Mouse (Mus musculus) kidney, adult 2 months (tissue): ENCODE results near the gene Polr1d. TPM values are rescaled to one million over a fixed set of nuclear protein-coding genes. Genes with fewer than 3 reads are reported as not detected.

Experiments used
- DNase-seq: peaks from one replicate; pipeline ENCODE4 v3.0.0; 2021
- H3K27ac ChIP-seq: fragments of 200-500 bp; 2 replicates; pipeline ENCODE4 v1.5.1; 2012; ENCODE audit warnings: low read depth, low read length, control low read depth, inconsistent platforms; ENCODE audit not compliant: insufficient read depth
- H3K27me3 ChIP-seq: fragments of 200-500 bp; replicated peaks from 2 replicates; pipeline ENCODE4 v1.6.1; 2012; ENCODE audit warnings: mild to moderate bottlenecking, moderate library complexity, low read length, inconsistent platforms; ENCODE audit not compliant: control insufficient read depth, insufficient read depth
- H3K36me3 ChIP-seq: fragments of 200-500 bp; 2 replicates; pipeline ENCODE4 v1.6.1; 2012; ENCODE audit warnings: mild to moderate bottlenecking, moderate library complexity, low read length, inconsistent platforms; ENCODE audit not compliant: control insufficient read depth, insufficient read depth
- H3K4me1 ChIP-seq: fragments of 200-500 bp; 2 replicates; pipeline ENCODE4 v1.6.1; 2011; ENCODE audit warnings: low read length; ENCODE audit not compliant: control insufficient read depth, insufficient read depth
- H3K4me3 ChIP-seq: fragments of 200-500 bp; 2 replicates; pipeline ENCODE4 v1.5.1; 2011; ENCODE audit warnings: mild to moderate bottlenecking, low read depth, low read length, control low read depth; ENCODE audit not compliant: insufficient read depth
- CTCF ChIP-seq: fragments of 200-500 bp; conservative IDR thresholded peaks from 2 replicates; pipeline ENCODE4 v1.5.1; 2011; ENCODE audit warnings: low read depth, mild to moderate bottlenecking, control low read depth, low read length, moderate library complexity, mixed read lengths; ENCODE audit not compliant: insufficient read depth, insufficient read length
- POLR2A ChIP-seq: fragments of 200-500 bp; IDR thresholded peaks from one replicate; pipeline ENCODE4 v1.6.1; 2011; ENCODE audit warnings: low read depth, low read length, control low read depth
- WGBS: fragments of 180-500 bp; shearing (Covaris S2); methylation state at CpG from one replicate; pipeline ENCODE4 v1.1.7; 2018; 5-methylcytosine and 5-hydroxymethylcytosine counted together
- polyA plus RNA-seq: library from polyadenylated mRNA; depleted of rRNA; stranded (reverse); fragments of >200 nt; gene quantifications from 2 replicates; pipeline ENCODE4 v1.2.3, GENCODE M21; 2012

The Polr1d gene
- polyA plus RNA-seq, 1 experiment = 55.9 TPM

DNA sequence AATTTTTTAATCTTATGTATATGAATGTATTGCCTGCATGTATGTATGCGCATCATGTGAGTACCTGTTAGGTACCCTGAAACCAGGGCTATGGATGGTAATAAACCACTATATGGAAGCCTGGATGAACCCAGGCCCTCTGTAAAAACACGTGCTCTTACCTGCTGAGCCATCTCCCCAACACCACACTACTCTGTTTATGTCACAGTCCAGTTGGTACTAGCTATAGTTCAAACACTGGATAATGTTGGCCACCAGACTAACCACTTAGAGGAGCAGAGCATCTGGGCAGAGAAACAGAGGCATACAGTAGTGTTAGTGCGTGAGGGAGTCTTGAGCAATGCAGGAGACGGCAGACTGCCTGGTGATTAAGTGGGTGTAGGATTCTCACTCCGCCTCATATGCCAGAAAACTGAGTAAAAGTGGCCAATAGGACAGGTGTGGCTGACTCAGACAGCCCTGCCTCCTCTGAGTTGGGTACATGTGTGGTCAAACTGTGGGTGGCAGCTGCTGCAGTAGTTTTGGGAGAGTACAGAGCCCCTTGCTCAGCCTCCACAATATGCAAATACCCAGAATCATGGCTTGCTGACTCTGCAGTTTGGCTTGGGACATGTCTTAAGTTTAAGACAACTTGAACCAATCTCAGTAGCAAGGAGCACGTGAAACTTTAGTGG lies 21.1 kb upstream of the Polr1d start:
- Histone ChIP-seq H3K4me3 (no peak overlapping the region), H3K36me3 (no peaks in the 10 kb centered on the region), H3K27me3 (no peaks in the 10 kb centered on the region), H3K4me1 (peaks cover 17% of the 10 kb centered on the region), H3K27ac (no peak overlapping the region)
- TF ChIP-seq CTCF (no peak), POLR2A (no peak)
- DNase-seq = no peak
- WGBS = 83% methylated on average over 6 of the region's 6 CpGs

- TF ChIP-seq POLR2A (no peak), CTCF (no peak)
- Histone ChIP-seq H3K27me3 (no peaks in the 10 kb centered on the region), H3K36me3 (no peaks in the 10 kb centered on the region), H3K27ac (no peak overlapping the region), H3K4me1 (peaks cover 10% of the 10 kb centered on the region; the same call in 1 of the 2 replicates), H3K4me3 (no peak overlapping the region)
- DNase-seq = no peak
- 72% methylated on average over 10 of the region's 10 CpGs for WGBS
Measured at GRCm38 (mm10) chr5:147056712-147057290, 20.0 kb upstream of the Polr1d start.

GRCm38 (mm10) chr5:147057626-147058414 lies 19.0 kb upstream of the Polr1d start:
- 81% methylated on average over 9 of the region's 9 CpGs for whole genome bisulfite sequencing
- peaks cover 7% of the 10 kb centered on the region; the same call in 1 of the 2 replicates for H3K4me1 ChIP-seq
- TF ChIP-seq POLR2A (no peak), CTCF (no peak; the same call in 1 of the 2 replicates)
- H3K27me3 ChIP-seq = no peaks in the 10 kb centered on the region
- H3K36me3 ChIP-seq = no peaks in the 10 kb centered on the region
- DNase-seq = no peak
- no peak overlapping the region for H3K4me3 ChIP-seq
- no peak overlapping the region for H3K27ac ChIP-seq

DNA sequence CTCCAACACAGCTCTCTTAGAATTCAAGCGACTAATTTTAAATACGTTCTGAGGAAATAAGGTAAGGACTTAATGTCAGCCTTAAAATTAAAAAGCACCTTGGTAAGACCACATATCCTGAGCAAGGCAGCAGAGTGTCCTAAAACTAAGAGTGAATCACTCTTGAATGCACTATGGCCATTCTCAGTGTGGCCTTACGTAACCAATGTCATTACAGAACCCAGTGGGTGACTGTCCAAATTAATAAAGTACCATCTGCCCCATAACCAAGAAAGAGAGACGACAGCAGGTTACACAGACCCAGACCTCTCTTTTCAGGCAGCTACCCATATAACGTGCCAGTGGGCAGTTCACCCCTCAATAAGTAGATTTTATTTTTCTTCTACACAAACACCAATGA lies 18.2 kb upstream of the Polr1d start:
- no peaks in the 10 kb centered on the region for H3K27me3 ChIP-seq
- H3K4me1 ChIP-seq = peaks cover 7% of the 10 kb centered on the region; the same call in 1 of the 2 replicates
- H3K4me3 ChIP-seq = no peak overlapping the region
- H3K36me3 ChIP-seq = no peaks in the 10 kb centered on the region
- TF ChIP-seq CTCF (no peak), POLR2A (no peak)
- no peak overlapping the region for H3K27ac ChIP-seq
- DNase-seq = no peak
- 90% methylated on average over 5 of the region's 5 CpGs for WGBS

DNA sequence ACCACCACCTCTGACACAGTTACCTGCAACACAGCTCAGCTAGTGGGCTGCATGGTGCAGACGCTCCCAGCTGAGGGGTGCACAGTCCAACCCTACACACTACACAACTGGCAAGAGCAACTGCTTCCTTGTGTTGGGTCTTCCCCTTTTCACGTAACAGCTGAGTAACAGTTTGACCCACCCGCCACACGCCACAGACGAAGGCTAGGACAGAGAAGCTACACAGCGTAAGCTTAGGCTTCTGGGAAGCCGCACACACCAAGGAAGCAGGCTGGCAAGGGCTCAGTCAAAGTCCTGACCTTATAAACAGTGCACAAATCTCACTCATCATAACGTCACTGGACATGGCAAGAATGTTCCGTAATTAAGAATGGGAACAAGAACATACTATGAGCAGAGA lies 17.5 kb upstream of the Polr1d start:
- no peak for DNase-seq
- 59% methylated on average over 9 of the region's 9 CpGs for WGBS
- no peak overlapping the region for H3K27ac ChIP-seq
- no peaks in the 10 kb centered on the region for H3K36me3 ChIP-seq
- H3K4me1 ChIP-seq = no peaks in the 10 kb centered on the region; the same call in 1 of the 2 replicates
- H3K27me3 ChIP-seq = no peaks in the 10 kb centered on the region
- TF ChIP-seq CTCF (no peak), POLR2A (no peak)
- no peak overlapping the region for H3K4me3 ChIP-seq

DNA sequence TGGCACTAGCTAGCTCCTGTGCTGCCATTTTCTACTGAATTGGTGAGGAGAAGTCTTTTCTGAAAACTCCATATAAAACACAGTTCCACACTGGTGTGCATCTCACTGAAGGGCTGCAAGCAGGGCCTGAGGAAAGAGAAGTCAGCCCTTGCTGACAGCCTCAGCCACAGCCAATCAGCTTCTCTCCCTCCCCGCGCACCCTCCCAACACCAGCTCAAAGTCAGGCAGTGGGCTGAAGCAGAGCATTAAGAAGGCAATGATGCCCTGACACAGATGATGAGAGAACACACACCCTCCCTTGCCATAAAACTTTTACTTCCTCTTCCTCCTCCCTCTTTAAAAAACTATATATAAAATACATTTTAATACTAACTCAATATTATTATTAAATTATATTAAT lies 16.8 kb upstream of the Polr1d start:
- Histone ChIP-seq H3K36me3 (no peaks in the 10 kb centered on the region), H3K4me1 (no peaks in the 10 kb centered on the region), H3K27me3 (no peaks in the 10 kb centered on the region), H3K4me3 (no peak overlapping the region), H3K27ac (no peak overlapping the region)
- DNase-seq = no peak
- 88% methylated on average over 2 of the region's 2 CpGs for WGBS
- TF ChIP-seq CTCF (no peak), POLR2A (no peak)

DNA sequence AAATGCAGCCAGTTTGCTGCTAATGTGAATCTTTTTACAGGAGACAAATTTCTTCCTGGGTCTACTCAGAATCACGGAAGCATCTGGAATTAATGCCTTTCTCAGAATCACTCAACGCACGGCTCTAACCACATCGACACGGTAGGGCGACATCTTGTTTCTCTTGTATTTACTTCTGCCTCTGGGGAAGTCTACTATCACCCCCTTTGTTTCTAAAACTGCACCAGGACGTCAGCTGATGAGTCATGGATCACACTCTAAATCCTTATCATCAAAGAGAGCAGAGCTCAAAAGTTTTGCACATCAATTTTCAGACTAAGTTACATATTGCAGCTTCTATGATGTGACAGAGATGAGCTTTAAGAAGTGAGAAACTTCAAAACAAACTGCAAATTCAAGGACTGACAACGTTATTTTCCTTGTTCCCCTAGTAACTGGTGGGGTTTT lies 13.6 kb upstream of the Polr1d start:
- Histone ChIP-seq H3K27me3 (no peaks in the 10 kb centered on the region), H3K4me1 (no peaks in the 10 kb centered on the region), H3K4me3 (no peak overlapping the region), H3K36me3 (no peaks in the 10 kb centered on the region), H3K27ac (no peak overlapping the region)
- 64% methylated on average over 8 of the region's 8 CpGs for WGBS
- no peak for TF ChIP-seq POLR2A
- no peak for TF ChIP-seq CTCF
- DNase-seq = no peak
